Mouse (Mus musculus): ENCODE results near the gene 4933405L10Rik.
A peak's percentile ranks its signal among the peaks of the same experiment; 100 is the strongest.

Gene 4933405L10Rik

DNA sequence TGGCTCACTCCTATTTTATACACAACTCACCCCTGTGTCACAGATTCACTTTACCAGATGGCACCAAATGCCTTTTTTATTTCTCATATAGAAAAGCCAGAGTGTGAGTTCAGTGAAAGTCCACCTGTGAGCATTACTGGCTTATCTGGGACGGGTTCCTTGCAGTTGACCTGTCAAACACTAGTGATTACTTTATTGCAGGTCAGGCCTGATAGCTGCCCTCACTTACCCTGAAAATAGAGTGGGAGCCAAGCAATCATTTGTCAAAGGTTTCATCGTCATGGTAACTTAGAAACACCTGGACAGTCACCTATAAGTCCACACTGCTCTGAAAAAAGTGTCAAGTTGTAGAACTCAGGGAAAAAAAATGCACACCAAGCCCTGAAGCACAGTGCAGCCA lies 47.2 kb downstream of the 4933405L10Rik start:
- no peak for DNase-seq (ENCODE audit: low spot score in 2 of 2)

DNA sequence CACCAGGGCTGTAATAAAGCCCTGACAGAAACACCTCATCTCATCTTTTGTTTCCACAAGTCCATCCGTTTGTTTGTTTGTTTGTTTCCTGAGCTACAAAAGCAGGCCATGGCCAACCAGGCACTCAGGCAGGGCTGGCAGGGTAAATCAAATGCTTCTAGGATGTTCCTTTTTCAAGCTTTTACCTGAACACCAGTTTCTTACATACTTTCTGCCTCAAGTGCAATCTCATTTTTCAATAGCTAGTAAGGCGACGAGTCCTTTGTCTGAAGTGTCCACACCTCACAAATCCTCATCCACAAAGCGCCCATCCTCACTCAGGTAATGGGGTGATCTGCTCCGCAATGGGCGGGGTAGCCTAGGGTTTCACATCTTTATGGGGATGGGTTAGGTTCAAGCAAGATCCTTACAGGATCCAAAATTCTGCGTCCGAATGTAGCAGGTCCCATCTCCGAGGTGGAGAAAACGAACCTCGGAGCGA lies 50.4 kb downstream of the 4933405L10Rik start:
- no peak for DNase-seq (ENCODE audit: low spot score in 2 of 2)

DNA sequence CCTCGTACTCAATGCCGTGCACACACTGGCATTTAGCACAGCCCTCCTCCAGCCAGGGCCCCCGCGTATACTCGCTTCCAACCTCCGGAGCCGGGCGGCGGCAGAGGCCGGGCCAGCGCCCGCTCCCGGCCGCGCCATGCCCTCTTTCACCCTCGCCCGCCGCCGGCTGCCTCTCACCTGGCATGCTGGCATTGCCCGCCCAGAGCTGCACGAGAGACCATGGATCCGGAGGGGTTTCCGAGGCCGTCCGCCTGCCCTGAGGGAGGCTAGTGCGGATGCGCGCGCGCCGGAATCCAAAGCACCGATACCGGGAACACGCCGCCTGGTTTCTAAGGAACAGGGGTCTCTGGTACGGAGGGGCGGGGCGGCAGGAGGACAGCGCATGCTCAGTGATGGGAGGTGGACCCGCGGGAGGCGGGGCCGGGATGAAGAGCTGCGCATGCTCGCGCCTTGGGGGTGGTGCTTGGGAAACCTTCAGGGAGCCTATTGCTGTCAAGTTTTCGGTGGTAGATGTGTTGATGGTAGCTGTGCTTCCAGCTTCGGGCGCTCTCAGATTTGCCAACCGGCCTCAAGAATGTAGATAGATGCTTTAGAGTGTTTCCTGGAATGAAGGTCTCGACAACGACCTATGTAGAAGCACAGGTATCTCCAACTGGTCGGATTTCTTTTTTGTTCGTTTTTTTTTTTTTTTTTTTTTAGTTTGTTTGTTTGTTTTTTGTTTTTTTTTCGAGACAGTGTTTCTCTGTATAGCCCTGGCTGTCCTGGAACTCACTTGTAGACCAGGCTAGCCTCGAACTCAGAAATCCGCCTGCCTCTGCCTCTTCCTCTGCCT lies 51.0 kb downstream of the 4933405L10Rik start, which contains the start of gene Gfod2:
Gene Gfod2, minus strand, starts transcription at position 388 of the 832 bp plus-strand sequence.
- peak; percentile 95 to 98 for DNase-seq (ENCODE audit: low spot score in 2 of 2)

Measured in thymus, postnatal 10 days (tissue).